Mouse (Mus musculus): ENCODE results near the gene Clstn3. TPM values are rescaled to one million over a fixed set of nuclear protein-coding genes. Genes with fewer than 3 reads are reported as not detected.
A peak's percentile ranks its signal among the peaks of the same experiment; 100 is the strongest.
"Not testable (repeated sequence)": the region's sequence is repeated elsewhere in the genome, so short reads cannot be mapped to it uniquely, and the experiment has no call there.

Gene Clstn3
- total RNA-seq, 2 experiments from 2014 or later = 265 to 268 TPM

DNA sequence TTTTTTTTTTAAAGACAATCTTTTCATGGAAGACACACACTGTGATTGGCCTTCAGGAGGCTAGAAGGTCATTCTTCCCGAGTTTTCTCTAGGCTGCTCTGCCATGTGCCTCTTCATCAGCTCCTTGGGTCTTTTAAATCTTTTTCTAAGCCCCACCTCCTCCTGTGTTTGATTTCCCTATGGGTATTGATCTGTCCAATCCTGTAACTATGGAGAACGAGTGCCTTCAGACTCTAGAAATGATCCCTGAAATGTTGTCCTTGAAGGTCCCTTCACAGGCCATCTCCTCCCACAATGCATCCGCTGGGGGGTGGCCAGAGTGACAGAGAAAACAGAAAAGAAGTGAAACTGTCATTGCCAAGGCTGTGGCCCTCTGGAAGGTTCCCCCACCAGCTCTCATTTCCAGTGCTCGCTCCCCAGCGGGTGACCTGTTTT is 12.6 kb upstream of the Clstn3 start:
- no peak for TF ChIP-seq CTCF (conservative IDR thresholded peaks at IDR 0.05)
- Histone ChIP-seq H3K27ac (no peak overlapping the region), H3K4me3 (no peak overlapping the region)
- no peak for DNase-seq (ENCODE audit: low spot score in 2 of 2)

DNA sequence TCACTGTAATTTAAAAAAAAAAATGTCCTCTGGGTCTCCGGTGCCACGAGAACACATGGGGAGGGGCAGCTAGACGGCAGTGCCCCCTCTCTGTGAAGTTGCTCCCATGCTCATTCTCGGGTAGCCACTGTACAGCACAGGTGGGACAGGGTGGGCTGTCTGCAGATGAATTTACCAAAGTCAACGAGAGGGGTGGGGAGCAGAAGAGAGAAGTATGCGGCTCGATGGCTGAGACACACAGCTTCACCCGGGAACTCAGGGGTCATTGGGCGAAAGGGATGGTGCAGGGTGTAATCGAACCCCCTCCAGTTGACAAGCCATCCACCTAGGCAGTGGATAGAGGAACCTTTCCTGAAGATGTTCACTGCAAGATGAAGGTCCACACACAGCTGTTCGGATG is 12.2 kb upstream of the Clstn3 start:
- H3K4me3 ChIP-seq = no peak overlapping the region
- H3K27ac ChIP-seq = no peak overlapping the region
- TF ChIP-seq CTCF (conservative IDR thresholded peaks at IDR 0.05) = no peak
- no peak for DNase-seq (ENCODE audit: low spot score in 2 of 2)

DNA sequence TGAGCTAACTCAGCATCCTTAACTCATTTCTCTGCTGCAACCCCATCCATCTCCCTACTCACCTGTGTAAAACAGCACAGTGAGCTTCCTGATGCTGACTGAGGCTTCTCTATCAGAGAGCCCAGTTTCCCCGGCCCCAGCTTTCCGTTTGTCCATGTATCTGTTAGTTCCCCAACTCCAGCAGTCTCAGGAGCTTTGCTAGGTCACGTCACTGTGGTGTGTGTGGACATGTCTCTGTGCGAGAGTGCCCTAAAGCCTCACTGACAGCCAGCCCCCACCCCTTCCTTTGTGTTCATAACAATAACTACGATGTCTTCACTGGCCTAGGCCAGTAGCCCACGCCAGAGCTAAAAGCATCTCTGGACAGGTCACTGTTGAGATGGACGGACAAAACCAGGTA is 11.6 kb upstream of the Clstn3 start:
- Histone ChIP-seq H3K27ac (no peak overlapping the region), H3K4me3 (no peak overlapping the region)
- TF ChIP-seq CTCF (conservative IDR thresholded peaks at IDR 0.05) = no peak
- DNase-seq (ENCODE audit: low spot score in 2 of 2) = no peak

DNA sequence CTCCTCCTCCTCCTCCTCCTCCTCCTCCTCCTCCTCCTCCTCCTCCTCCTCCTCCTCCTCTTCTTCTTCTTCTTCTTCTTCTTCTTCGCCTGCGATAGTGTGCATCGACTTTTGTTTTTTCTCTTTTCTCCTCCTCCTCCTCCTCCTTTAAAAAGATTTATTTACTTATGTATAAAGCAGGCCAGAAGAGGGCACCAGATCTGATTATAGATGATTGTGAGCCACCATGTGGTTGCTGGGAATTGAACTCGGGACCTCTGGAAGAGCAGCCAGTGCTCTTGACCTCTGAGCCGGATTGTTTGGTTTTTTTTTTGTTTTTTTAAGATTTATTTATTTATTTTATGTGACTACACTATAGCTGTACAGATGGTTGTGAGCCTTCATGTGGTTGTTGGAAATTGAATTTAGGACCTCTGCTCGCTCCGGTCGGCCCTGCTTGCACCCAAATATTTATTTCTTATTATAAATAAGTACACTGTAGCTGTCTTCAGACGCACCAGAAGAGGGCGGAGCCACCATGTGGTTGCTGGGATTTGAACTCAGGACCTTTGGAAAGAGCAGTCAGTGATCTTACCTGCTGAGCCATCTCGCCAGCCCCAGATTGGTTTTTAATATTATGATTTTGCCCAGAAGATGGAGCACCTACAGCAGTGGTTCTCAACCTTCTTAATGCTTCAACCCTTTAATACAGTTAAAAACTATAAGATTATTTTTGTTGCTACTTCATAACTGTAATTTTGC is 10.9 kb upstream of the Clstn3 start:
- not testable (repeated sequence) for H3K27ac ChIP-seq; DNase-seq (ENCODE audit: low spot score in 2 of 2); H3K4me3 ChIP-seq
- 0 out of 2 replicates have a peak, but pooled peaks have one; percentile 24 for TF ChIP-seq CTCF (conservative IDR thresholded peaks at IDR 0.05)

DNA sequence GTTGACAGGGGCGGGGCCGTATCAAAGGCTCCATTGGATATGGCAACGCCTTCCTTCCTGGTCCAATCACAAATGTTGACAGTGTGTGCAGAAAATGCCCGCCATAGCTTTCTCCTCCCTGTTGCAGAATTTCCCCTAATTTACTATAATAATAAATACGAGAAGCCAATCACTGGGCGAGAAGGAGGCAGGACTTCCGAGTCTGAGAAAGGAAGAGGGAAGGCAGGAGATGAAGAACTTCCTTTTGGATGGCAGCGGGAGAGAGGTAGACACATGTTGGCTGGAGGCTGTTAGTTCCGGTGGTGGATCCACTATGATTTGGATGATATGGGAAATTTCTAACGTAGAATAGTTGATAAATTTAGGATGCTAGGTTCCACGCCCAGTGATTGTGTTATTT is 10.0 kb upstream of the Clstn3 start:
- TF ChIP-seq CTCF (conservative IDR thresholded peaks at IDR 0.05) = no peak
- H3K27ac ChIP-seq = no peak overlapping the region
- DNase-seq (ENCODE audit: low spot score in 2 of 2) = no peak
- H3K4me3 ChIP-seq = no peak overlapping the region

DNA sequence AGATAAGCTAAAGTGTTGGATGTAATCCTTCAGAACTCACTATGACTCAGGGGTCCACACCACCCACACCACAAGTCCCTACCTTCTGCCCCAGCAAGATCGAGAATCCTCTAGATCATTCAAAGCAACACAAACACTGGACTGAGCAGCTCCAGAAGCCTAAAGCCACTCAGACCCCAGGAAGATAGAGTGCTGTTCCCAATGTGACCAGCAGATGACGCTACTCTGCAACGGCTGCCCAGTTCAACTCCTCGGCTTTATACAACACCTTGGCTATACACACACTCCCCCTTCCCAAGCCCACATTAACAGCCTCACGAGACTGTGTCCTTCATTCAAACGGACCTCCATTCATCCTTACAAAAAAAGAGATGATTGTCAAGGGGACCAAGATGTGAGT is 8.2 kb upstream of the Clstn3 start:
- H3K4me3 ChIP-seq = no peak overlapping the region
- TF ChIP-seq CTCF (conservative IDR thresholded peaks at IDR 0.05) = peak; percentile 90
- DNase-seq (ENCODE audit: low spot score in 2 of 2) = peak in 1 of 2 experiments; percentile 58
- H3K27ac ChIP-seq = no peak overlapping the region

DNA sequence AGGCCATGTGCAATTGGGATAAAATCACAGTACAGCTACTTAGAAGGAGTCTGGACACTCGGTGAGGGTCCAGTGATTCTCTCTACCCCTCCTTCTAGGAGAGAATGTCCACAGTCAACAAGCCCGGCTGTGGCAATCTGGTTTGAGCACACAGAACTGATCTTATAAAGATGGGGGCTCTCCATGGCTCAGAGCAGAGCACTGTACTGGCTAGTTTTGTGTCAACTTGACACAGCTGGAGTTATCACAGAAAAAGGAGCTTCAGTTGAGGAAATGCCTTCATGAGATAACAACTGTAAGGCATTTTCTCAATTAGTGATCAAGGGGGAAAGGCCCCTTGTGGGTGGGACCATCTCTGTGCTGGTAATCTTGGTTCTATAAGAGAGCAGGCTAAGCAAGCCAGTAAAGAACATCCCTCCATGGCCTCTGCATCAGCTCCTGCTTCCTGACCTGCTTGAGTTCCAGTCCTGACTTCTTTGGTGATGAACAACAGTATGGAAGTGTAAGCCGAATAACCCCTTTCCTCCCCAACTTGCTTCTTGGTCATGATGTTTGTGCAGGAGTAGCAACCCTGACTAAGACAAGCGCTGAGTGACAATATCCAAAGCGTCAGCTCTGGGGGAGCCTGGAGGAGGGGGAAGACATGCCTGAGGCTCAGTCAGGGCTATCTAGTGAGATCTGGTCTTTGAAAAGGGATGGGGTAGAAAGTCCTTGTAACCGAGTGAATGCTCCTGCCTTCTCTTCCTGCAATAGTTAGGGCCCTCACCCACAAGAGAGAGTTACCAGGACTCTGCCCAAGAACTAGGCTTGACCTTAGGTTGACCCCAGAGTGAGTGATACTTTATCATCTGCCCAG is 7.4 kb upstream of the Clstn3 start:
- not testable (repeated sequence) for H3K4me3 ChIP-seq; DNase-seq (ENCODE audit: low spot score in 2 of 2); H3K27ac ChIP-seq

DNA sequence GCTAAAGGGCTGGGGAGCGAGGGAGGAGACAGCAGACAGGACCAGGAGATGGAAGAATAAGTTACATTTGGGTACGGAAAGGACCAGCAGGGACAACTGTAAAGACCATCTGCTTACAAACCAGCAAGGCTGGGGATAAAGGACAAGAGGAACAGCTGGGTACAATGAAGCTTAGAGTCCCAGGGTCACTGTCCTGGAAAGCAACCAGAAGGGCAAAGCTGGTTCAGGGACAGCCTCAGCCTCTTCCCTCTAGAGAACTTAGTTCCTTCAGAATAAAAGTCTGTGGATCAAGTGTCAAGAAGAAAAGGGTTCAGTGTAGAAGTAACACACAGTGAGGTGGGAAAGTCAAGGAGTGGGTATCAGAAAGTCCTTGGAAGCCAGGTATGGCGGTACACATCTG is 6.5 kb upstream of the Clstn3 start:
- no peak for TF ChIP-seq CTCF (conservative IDR thresholded peaks at IDR 0.05)
- Histone ChIP-seq H3K27ac (no peak overlapping the region), H3K4me3 (no peak overlapping the region)
- no peak for DNase-seq (ENCODE audit: low spot score in 2 of 2)

DNA sequence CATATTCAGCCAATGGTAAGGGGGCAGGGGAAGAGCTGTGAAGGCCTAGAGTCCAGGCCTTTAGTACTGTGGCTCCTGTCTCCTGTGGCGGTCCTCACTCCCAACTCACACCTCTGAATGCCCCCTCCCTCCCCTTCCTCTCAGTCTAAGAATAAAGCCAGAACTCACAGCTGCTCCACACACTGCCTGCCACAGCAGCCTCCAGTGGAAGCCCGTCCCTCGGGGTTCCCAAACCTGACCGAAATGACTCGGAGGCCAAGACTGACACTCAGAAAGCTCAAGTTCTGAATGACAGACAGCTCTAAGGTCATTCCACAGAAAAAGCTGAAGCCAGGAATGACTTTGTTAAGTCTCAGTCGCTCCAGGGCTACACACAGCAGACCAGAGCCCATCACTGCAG is 1.1 kb upstream of the Clstn3 start:
- Histone ChIP-seq H3K4me3 (no peak overlapping the region; the same call in 1 of the 2 replicates), H3K27ac (peak overlapping the region; percentile 96)
- TF ChIP-seq CTCF (conservative IDR thresholded peaks at IDR 0.05) = no peak
- no peak for DNase-seq (ENCODE audit: low spot score in 2 of 2)

DNA sequence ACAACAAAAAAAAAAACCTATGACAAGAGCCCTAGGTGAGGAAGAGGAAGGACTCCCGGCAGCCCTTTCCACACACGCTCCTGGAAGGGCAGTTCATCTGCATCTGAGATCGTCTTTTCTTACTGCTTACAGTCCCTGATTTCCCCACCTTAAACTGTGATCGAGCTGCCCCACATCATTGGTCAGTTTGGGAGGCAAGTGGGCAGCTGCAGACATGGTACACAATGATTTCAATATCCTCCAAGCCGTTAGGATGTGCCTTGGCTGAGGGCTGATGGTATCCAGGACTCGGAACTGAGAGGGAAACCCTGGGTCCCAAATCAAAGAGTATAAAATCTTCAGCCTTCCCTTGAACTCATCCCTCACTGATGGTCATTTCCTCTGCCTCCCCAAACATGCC is 705 bp upstream of the Clstn3 start:
- H3K27ac ChIP-seq = peak overlapping the region; percentile 96
- no peak for DNase-seq (ENCODE audit: low spot score in 2 of 2)
- peak overlapping the region; percentile 80 for H3K4me3 ChIP-seq
- TF ChIP-seq CTCF (conservative IDR thresholded peaks at IDR 0.05) = no peak

DNA sequence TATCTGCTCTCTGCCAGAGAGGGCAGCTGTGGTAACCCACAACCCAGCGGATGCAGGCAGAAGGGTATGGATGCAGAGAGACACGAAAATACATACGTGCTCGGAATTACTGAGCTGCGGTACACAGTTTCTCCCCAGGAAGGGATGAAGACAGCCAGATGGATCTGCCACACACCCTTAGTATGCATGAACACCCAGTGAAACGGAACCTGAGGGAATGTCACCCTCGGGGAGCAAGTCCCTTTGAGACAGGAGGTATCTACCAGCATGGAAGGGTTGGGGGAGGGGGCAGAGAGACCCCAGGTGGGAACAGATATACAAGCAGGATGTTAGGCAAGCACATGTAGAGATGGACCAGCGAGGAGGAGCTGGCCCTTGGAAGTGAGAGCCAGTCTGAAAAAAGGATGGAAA is 708 bp downstream of the Clstn3 start:
- Histone ChIP-seq H3K27ac (peak overlapping the region; percentile 96), H3K4me3 (peak overlapping the region; percentile 80)
- TF ChIP-seq CTCF (conservative IDR thresholded peaks at IDR 0.05) = no peak
- DNase-seq (ENCODE audit: low spot score in 2 of 2) = no peak

DNA sequence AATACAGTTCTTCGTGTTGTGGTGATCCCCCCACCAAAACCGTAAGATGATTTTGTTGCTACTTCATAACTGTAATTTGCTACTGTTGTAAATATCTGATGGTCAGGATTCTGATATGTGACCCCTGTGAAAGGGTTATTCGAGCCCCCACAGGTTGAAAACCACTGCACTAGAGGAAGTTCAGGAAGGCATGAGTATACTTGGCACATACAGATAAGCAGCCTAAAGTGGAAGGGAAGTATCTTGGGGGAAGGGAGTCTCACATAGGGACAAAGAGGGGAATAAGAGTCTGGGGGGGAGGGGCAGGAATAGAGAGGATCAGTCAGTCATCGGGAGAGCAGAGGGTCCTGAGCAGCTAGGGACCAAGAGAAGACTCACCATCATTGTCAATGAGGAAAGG is 5.2 kb downstream of the Clstn3 start:
- no peak for TF ChIP-seq CTCF (conservative IDR thresholded peaks at IDR 0.05)
- no peak overlapping the region for H3K4me3 ChIP-seq
- no peak overlapping the region for H3K27ac ChIP-seq
- DNase-seq (ENCODE audit: low spot score in 2 of 2) = no peak

DNA sequence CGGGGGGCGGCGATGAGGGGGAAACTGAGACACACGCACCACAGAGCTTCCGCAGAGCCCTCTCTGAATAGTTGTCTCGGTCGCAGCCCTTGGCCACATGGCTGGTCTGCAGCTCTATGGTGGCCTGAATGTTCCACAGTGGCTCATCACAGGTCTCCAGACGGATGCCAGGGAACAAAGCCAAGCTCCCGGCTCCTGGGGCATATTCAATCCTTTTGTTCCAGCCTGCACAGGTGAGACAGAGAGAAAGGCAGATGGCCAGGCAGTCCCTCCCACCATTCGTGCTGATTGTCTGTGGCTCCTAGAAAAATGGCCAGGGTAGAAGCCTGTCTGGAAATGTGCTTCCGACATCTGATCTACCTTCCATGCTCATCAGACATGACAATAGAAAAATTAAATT is 6.1 kb downstream of the Clstn3 start:
- Histone ChIP-seq H3K4me3 (no peak overlapping the region), H3K27ac (no peak overlapping the region)
- no peak for TF ChIP-seq CTCF (conservative IDR thresholded peaks at IDR 0.05)
- DNase-seq (ENCODE audit: low spot score in 2 of 2) = no peak

Data from layer of hippocampus, adult 2 months (tissue).